Comparison of ENCODE assay signal across 14 mouse cellular contexts in the genomic region with DNA sequence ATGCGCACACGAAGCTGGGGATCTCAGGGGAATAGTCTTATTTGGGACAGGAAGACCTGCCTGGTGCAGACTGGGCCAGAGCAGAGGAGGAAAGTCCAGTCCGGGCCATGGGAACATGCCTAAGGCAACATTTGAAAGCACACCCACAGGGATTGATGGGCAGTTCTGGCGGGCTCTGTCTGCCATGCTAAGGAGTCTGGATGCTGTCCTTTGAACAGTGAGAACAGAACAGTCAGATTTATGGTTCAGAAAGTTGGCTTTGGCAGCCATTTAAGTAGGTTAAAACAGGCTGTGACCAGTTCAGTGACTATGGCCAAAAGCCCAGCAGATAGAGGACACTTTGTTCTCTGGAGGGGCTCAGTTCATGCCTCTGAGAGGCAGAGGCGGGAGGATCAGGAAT. TPM values are rescaled to one million over a fixed set of nuclear protein-coding genes. Genes with fewer than 3 reads are reported as not detected.
A peak's percentile ranks its signal among the peaks of the same experiment; 100 is the strongest.
DNase-seq lines count a peak whose midpoint lies in the region; ATAC-seq and TF ChIP-seq lines count a peak whose summit lies in the region.
"Had no signal": no experiment of that assay in that cellular context is flagged by ENCODE, and none has a peak within 500 bp of the region (broad histone marks: within the 10 kb centered on the region; RNA-seq: fewer than 3 reads in every experiment).

No protein-coding gene starts in this region.

- H3K4me2 ChIP-seq in hindbrain, postnatal 0 days (ENCODE audit: low read depth, low read length): no peak overlapping the region
- H3K4me2 ChIP-seq in hindbrain, embryonic 13.5 days: no peak overlapping the region
- H3K4me2 ChIP-seq in kidney, embryonic 14.5 days (replicated peaks; ENCODE audit: low read depth, low read length): no peak overlapping the region
- H3K4me2 ChIP-seq: hindbrain, embryonic 14.5 days had no signal

- H3K27ac ChIP-seq in hindbrain, postnatal 0 days: no peak overlapping the region
- H3K27ac ChIP-seq in hindbrain, embryonic 13.5 days: no peak overlapping the region
- H3K27ac ChIP-seq in kidney, embryonic 14.5 days (ENCODE audit: low read depth, low read length): no peak overlapping the region
- H3K27ac ChIP-seq: heart, embryonic 10.5 days; hindbrain, embryonic 14.5 days; macrophage had no signal

- DNase-seq in hindbrain, postnatal 0 days (ENCODE audit: low spot score): peak; percentile 47
- DNase-seq in urinary bladder, postnatal 14 days (ENCODE audit: low spot score): peak; percentile 18
- no peak for DNase-seq in urinary bladder, adult 18-20 months (ENCODE audit: low spot score in 2 of 2)
- peak; percentile 75 for DNase-seq in testis, postnatal 14 days (ENCODE audit: low spot score)
- no peak for DNase-seq in ovary, postnatal 36 days (ENCODE audit: low spot score)
- DNase-seq in thymus, postnatal 10 days (ENCODE audit: low spot score in 2 of 2): no peak
- DNase-seq: cerebellum, postnatal 36 days; liver; retina, postnatal 1 day had no signal

- WGBS in hindbrain, postnatal 0 days: 59% methylated on average over 5 of the region's 5 CpGs
- 79% methylated on average over 5 of the region's 5 CpGs for WGBS in hindbrain, embryonic 13.5 days
- WGBS in kidney, embryonic 14.5 days: 76% methylated on average over 5 of the region's 5 CpGs

- H3K36me3 ChIP-seq in hindbrain, postnatal 0 days (ENCODE audit: insufficient read depth, low read length): peaks cover 17% of the 10 kb centered on the region; the same call in 1 of the 2 replicates
- H3K36me3 ChIP-seq in hindbrain, embryonic 13.5 days: peaks cover 27% of the 10 kb centered on the region
- peaks cover 26% of the 10 kb centered on the region for H3K36me3 ChIP-seq in kidney, embryonic 14.5 days (ENCODE audit: control insufficient read depth, insufficient read depth, low read length)

- no peaks in the 10 kb centered on the region for H3K27me3 ChIP-seq in hindbrain, postnatal 0 days (ENCODE audit: insufficient read depth, low read length)
- no peaks in the 10 kb centered on the region for H3K27me3 ChIP-seq in hindbrain, embryonic 13.5 days
- H3K27me3 ChIP-seq in kidney, embryonic 14.5 days (ENCODE audit: control insufficient read depth, insufficient read depth, low read length): no peaks in the 10 kb centered on the region

- no peaks in the 10 kb centered on the region for H3K9me3 ChIP-seq in hindbrain, postnatal 0 days (ENCODE audit: low read length)
- H3K9me3 ChIP-seq in hindbrain, embryonic 13.5 days: no peaks in the 10 kb centered on the region
- no peaks in the 10 kb centered on the region for H3K9me3 ChIP-seq in kidney, embryonic 14.5 days (ENCODE audit: control insufficient read depth, low read length)
- H3K9me3 ChIP-seq: heart, embryonic 10.5 days had no signal

- H3K4me1 ChIP-seq in hindbrain, postnatal 0 days (ENCODE audit: insufficient read depth, low read length): no peaks in the 10 kb centered on the region
- H3K4me1 ChIP-seq in hindbrain, embryonic 13.5 days (replicated peaks): no peaks in the 10 kb centered on the region
- H3K4me1 ChIP-seq in kidney, embryonic 14.5 days (ENCODE audit: control insufficient read depth, insufficient read depth, low read length): no peaks in the 10 kb centered on the region
- H3K4me1 ChIP-seq: heart, embryonic 10.5 days had no signal

- H3K9ac ChIP-seq in hindbrain, postnatal 0 days (replicated peaks; ENCODE audit: low read length): no peak overlapping the region
- no peak overlapping the region for H3K9ac ChIP-seq in hindbrain, embryonic 13.5 days
- no peak overlapping the region for H3K9ac ChIP-seq in kidney, embryonic 14.5 days (ENCODE audit: low read depth, low read length)
- H3K9ac ChIP-seq: hindbrain, embryonic 14.5 days had no signal

- no peak for TF ChIP-seq CTCF in hindbrain, postnatal 0 days (IDR thresholded peaks at IDR 0.05; ENCODE audit: low read depth)

- H3K4me3 ChIP-seq in hindbrain, postnatal 0 days (ENCODE audit: low read length): no peak overlapping the region
- no peak overlapping the region for H3K4me3 ChIP-seq in hindbrain, embryonic 13.5 days
- no peak overlapping the region for H3K4me3 ChIP-seq in kidney, embryonic 14.5 days (ENCODE audit: low read length)
- H3K4me3 ChIP-seq: heart, embryonic 10.5 days had no signal

- peak; percentile 88 for ATAC-seq in hindbrain, postnatal 0 days
- no peak for ATAC-seq in hindbrain, embryonic 13.5 days (ENCODE audit: low FRiP score)
- ATAC-seq in kidney, embryonic 14.5 days (ENCODE audit: low FRiP score, low TSS enrichment): 0 out of 2 replicates have a peak, but pooled peaks have one; percentile 12

RNA-seq across cellular contexts. Expression of a gene that starts 23.4 kb away (rescaled TPM):
- total RNA-seq in hindbrain, postnatal 0 days (2014; rRNA removed): 21.1 and 24.1 TPM in 2 replicates
- polyA plus RNA-seq in hindbrain, postnatal 0 days (2015; fragmentation: Nextera tagmentation; extraction: Ambion mirVana): 24.2 and 26.7 TPM in 2 replicates
- 23.8 and 26.3 TPM in 2 replicates for polyA plus RNA-seq in hindbrain, embryonic 13.5 days (2015; fragmentation: Nextera tagmentation; extraction: Ambion mirVana)
- 46.7 and 50.8 TPM in 2 replicates for polyA plus RNA-seq in kidney, embryonic 14.5 days (2014; fragmentation: Nextera tagmentation; extraction: Ambion mirVana)

RNA-seq across cellular contexts. Expression of a gene that starts 23.6 kb away (rescaled TPM):
- total RNA-seq in hindbrain, postnatal 0 days (2014; rRNA removed): 31.7 and 32.8 TPM in 2 replicates
- polyA plus RNA-seq in hindbrain, postnatal 0 days (2015; fragmentation: Nextera tagmentation; extraction: Ambion mirVana): 11.3 and 11.6 TPM in 2 replicates
- polyA plus RNA-seq in hindbrain, embryonic 13.5 days (2015; fragmentation: Nextera tagmentation; extraction: Ambion mirVana): 27.3 and 27.6 TPM in 2 replicates
- 38.9 and 92.4 TPM in 2 replicates for polyA plus RNA-seq in kidney, embryonic 14.5 days (2014; fragmentation: Nextera tagmentation; extraction: Ambion mirVana)

RNA-seq across cellular contexts. Expression of a gene that starts 46.7 kb away (rescaled TPM):
- total RNA-seq in hindbrain, postnatal 0 days (2014; rRNA removed): 7.1 and 11.2 TPM in 2 replicates
- polyA plus RNA-seq in hindbrain, postnatal 0 days (2015; fragmentation: Nextera tagmentation; extraction: Ambion mirVana): 71.0 and 85.4 TPM in 2 replicates
- 62.2 and 68.7 TPM in 2 replicates for polyA plus RNA-seq in hindbrain, embryonic 13.5 days (2015; fragmentation: Nextera tagmentation; extraction: Ambion mirVana)
- polyA plus RNA-seq in kidney, embryonic 14.5 days (2014; fragmentation: Nextera tagmentation; extraction: Ambion mirVana): 142 and 182 TPM in 2 replicates

Comparison
In these comparisons a context has a peak if more than half of its experiments do, and no peak if none do; other contexts are left out.
1. DNase-seq: peak in hindbrain, postnatal 0 days (single experiment), urinary bladder, postnatal 14 days (single experiment) and testis, postnatal 14 days (single experiment); none in urinary bladder, adult 18-20 months (0 of 2), ovary, postnatal 36 days (single experiment) and thymus, postnatal 10 days (0 of 2).